Mouse (Mus musculus) activated CD4-positive, CD25-positive, alpha-beta regulatory T cell (primary cell): ENCODE data around the gene Chpf2. TPM values are rescaled to one million over a fixed set of nuclear protein-coding genes. Genes with fewer than 3 reads are reported as not detected.

Experiments used
- polyA plus RNA-seq, 2 experiments: library from polyadenylated mRNA; unstranded; fragments of 100-300 nt; shearing (Covaris generic); gene quantifications; one replicate each; pipeline ENCODE4 v1.2.1; 2017

The Chpf2 gene
- polyA plus RNA-seq: 10 to 100 TPM; 23.6 to 33.5 TPM

DNA sequence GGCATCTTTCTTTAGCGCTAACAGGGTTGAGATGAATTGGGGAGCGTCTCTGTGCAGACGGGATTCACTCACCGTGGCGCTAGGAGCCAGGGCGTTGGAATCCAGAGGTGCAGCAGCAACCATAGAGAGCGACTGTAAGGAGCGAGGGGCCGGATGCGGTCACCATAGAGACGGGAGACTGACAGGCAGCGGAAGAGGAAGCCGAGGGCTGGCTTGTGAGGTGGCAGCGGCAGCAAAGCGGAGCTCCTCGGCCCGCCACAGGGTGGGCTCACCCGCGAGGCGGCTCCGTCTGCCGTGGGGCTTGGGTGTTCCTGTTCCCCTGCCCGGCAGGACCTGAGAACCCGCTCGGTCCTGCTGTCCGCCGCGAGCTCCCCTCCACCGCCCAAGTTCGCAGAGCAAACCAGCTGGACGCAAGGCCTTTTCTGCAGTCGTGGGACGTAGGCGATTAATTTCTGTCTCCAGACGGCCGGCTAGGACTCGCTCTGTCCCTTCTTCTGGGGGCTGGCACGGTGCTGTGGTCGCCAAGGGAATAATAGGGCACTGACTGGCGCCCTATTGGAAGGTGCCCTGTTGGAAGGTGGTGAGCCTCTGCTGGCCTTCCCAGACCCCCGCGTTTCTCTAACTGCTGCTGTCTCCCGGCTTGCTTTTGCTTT lies at the start of gene Chpf2:
Gene Chpf2, plus strand, starts transcription at position 195 of the 653 bp plus-strand sequence.

GRCm38 (mm10) chr5:24540387-24541143 lies 46.0 kb upstream of the Chpf2 start, which contains the start of gene Asb10:
TSS of gene Asb10 (minus strand) at chr5:24540978.

GRCm38 (mm10) chr5:24556709-24557108 lies 29.8 kb upstream of the Chpf2 start, which contains the start of gene 4931409K22Rik:
TSS of gene 4931409K22Rik (minus strand) at chr5:24556809.

GRCm38 (mm10) chr5:24577183-24577929 lies 9.2 kb upstream of the Chpf2 start, which contains the start of gene Abcf2:
TSS of gene Abcf2 (minus strand) at chr5:24577467.

GRCm38 (mm10) chr5:24623986-24624821 lies 37.7 kb downstream of the Chpf2 start, which contains the start of gene Smarcd3:
TSS of gene Smarcd3 (minus strand) at chr5:24624411.

Other genes with a start within 250 kb of the Chpf2 start
- 1 to 10 TPM; 2.1 to 3.2 TPM for gene Kcnh2, start 235.1 kb upstream of the Chpf2 start, polyA plus RNA-seq
- under 1 TPM; 0.14 to 0.27 TPM for gene Nos3, start 221.9 kb upstream of the Chpf2 start, polyA plus RNA-seq
- 1 to 10 TPM in 1 of 2 experiments, under 1 TPM in 1; 1.00 to 1.1 TPM for gene Atg9b, start 194.6 kb upstream of the Chpf2 start, polyA plus RNA-seq
- 10 to 100 TPM; 21.5 to 24.9 TPM for gene Abcb8, start 193.1 kb upstream of the Chpf2 start, polyA plus RNA-seq
- gene Asic3, start 173.3 kb upstream of the Chpf2 start, polyA plus RNA-seq: not detected
- 100 to 1,000 TPM in 1 of 2 experiments, 10 to 100 TPM in 1; 83.9 to 101 TPM for gene Cdk5, start 163.2 kb upstream of the Chpf2 start, polyA plus RNA-seq
- gene Slc4a2, start 162.9 kb upstream of the Chpf2 start, polyA plus RNA-seq: 10 to 100 TPM; 22.6 to 29.7 TPM
- 100 to 1,000 TPM; 103 to 108 TPM for gene Fastk, start 141.5 kb upstream of the Chpf2 start, polyA plus RNA-seq
- gene Tmub1, start 138.9 kb upstream of the Chpf2 start, polyA plus RNA-seq: 10 to 100 TPM; 56.9 to 63.6 TPM
- gene Agap3, start 134.6 kb upstream of the Chpf2 start, polyA plus RNA-seq: 10 to 100 TPM; 39.7 to 47.0 TPM
- gene Gbx1, start 59.5 kb upstream of the Chpf2 start, polyA plus RNA-seq: under 1 TPM in 1 of 2 experiments, not detected in 1; 0.05 TPM
- gene Asb10, start 45.8 kb upstream of the Chpf2 start, polyA plus RNA-seq: under 1 TPM in 1 of 2 experiments, not detected in 1; 0.07 TPM
- gene 4931409K22Rik, start 29.9 kb upstream of the Chpf2 start, polyA plus RNA-seq: not detected
- gene Abcf2, start 9.3 kb upstream of the Chpf2 start, polyA plus RNA-seq: 10 to 100 TPM; 62.4 to 65.3 TPM
- gene Smarcd3, start 37.7 kb downstream of the Chpf2 start, polyA plus RNA-seq: 1 to 10 TPM; 1.0 to 4.9 TPM
- 10 to 100 TPM; 73.9 to 80.8 TPM for gene Nub1, start 98.8 kb downstream of the Chpf2 start, polyA plus RNA-seq
- gene Wdr86, start 144.0 kb downstream of the Chpf2 start, polyA plus RNA-seq: under 1 TPM in 1 of 2 experiments, not detected in 1; 0.06 TPM
- 1 to 10 TPM; 1.5 to 1.6 TPM for gene Crygn, start 171.3 kb downstream of the Chpf2 start, polyA plus RNA-seq